Mouse (Mus musculus) lung, adult 2 months (tissue): ENCODE measurements around the gene Soat2.

Experiments
- CTCF ChIP-seq: fragments of 200-500 bp; IDR thresholded peaks from 2 replicates; pipeline ENCODE4 v1.5.1; 2011; ENCODE audit warnings: mild to moderate bottlenecking, low read length, control low read depth; ENCODE audit not compliant: insufficient read depth
- POLR2A ChIP-seq: fragments of 200-500 bp; IDR thresholded peaks from 2 replicates; pipeline ENCODE4 v1.6.1; 2011; ENCODE audit warnings: low read depth, mild to moderate bottlenecking, control low read depth, low read length, borderline replicate concordance; ENCODE audit errors: extremely low read depth

DNA sequence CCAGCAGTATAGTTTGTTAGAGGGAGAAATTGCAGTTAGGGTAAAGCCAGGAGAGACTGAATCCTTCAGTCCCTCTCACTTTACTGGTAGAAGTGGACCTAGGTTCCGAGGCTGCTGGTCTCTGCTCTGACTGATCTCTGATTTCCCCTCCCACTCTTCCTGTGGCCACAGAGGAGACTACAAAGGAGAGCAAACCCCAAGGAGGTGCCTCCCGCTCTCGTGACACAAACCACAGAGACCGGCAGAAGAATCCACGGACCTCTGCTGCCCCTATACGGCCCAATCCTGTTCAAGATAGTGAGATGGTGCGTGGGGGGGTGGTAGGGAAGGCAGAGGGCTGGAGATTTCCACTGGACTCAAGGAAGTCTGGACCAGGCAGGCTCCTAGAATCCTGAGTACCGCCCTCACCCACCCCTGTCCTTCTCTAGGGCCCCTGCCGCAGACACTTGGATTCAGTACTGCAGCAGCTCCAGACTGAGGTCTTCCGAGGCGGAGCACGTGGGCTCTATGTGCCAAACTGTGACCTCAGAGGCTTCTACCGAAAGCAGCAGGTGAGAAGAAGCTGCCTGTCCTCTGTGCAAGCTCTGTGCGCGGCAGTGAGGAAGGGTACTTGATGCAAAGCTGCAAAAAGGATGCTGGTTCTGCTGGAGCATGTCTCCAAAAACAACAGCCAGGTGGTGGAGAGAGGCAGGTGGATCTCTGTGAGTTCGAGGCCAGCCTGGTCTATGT, 2.5 kb upstream of the Soat2 start:
- no peak for TF ChIP-seq CTCF
- no peak for TF ChIP-seq POLR2A
